Mouse (Mus musculus): ENCODE measurements around the gene Lix1. TPM values are rescaled to one million over a fixed set of nuclear protein-coding genes. Genes with fewer than 3 reads are reported as not detected.

Lix1 gene
- total RNA-seq (2014; fragmentation: Nextera tagmentation) (not detected in 2 replicates), total RNA-seq (2017) (not detected in 2 replicates)

DNA sequence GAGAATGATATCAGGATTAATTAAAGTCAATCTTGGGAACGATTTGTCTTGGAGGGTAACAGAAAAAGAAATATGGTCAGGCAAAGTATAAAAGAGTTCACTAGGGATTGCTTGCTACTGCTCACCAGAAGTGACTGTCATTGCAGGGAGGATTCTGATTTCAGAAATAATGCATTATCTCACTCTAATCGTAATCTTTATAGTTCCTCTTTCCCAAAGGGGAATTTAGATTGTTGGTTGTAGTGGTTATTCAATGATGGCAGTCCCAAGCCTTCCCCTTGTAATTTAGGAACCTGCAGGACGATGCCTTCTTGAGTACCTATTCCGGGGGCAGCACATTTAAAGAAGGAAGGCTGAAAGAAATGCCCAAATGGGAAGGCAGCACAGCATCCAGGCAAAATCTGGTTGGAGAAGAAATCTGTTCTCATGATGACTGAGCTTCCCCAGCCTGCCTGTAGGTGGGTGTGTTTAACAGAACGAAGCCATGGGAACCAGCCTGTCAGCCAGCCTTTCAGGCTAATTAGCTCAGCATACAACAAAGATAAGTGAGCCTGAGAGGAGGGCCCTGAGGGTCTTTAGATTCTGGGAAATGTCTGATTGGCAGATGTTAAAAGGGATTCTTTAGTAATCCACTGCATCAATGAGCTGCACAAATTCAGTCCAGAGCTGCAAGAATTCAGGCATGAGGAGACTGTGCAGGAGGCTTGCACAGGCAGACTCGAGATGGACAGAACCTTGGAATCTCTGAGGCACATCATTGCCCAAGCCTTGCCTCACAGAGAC is at the start of gene Lix1:
Lix1 (plus strand) TSS at position 451 of the 783 bp plus-strand sequence.
- ATAC-seq (replicated peaks; ENCODE audit: low FRiP score, low TSS enrichment, poor library complexity, severe bottlenecking) = peak; percentile 75

- no peak for ATAC-seq (replicated peaks; ENCODE audit: low FRiP score, low TSS enrichment, poor library complexity, severe bottlenecking)
Measured at GRCm38 (mm10) chr17:17373550-17373917, 28.9 kb upstream of the Lix1 start.

GRCm38 (mm10) chr17:17373918-17374910 is 28.3 kb upstream of the Lix1 start, which contains the start of gene Riok2:
Riok2 (plus strand) TSS chr17:17374309.
- peak; percentile 95 for ATAC-seq (replicated peaks; ENCODE audit: low FRiP score, low TSS enrichment, poor library complexity, severe bottlenecking)

- no peak for ATAC-seq (replicated peaks; ENCODE audit: low FRiP score, low TSS enrichment, poor library complexity, severe bottlenecking)
Measured at GRCm38 (mm10) chr17:17375581-17375980, 26.9 kb upstream of the Lix1 start.

GRCm38 (mm10) chr17:17383703-17384102 is 18.8 kb upstream of the Lix1 start:
- ATAC-seq (replicated peaks; ENCODE audit: low FRiP score, low TSS enrichment, poor library complexity, severe bottlenecking) = no peak

- ATAC-seq (replicated peaks; ENCODE audit: low FRiP score, low TSS enrichment, poor library complexity, severe bottlenecking) = peak; percentile 64
Measured at GRCm38 (mm10) chr17:17384502-17384901, 18.0 kb upstream of the Lix1 start.

DNA sequence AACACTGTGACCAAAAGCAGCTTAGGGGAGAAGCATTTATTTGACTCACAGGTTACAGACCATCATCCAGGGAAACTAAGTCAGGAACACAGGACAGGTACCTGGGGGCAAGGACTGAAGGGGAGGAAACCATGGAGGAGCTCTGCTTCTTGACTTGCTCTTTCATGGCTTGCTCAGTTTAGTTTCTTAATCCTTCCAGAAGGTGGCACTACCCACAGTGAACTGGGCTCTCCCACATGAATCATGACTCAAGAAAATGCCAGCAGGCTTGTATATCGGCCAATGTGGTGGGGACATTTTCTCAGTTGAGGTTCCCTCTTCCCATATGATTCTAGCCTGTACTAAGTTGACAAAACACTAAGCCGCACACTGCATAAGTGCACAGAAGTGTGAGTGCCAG is 16.4 kb upstream of the Lix1 start:
- ATAC-seq (replicated peaks; ENCODE audit: low FRiP score, low TSS enrichment, poor library complexity, severe bottlenecking) = peak; percentile 69; the same call in 1 of the 2 replicates

DNA sequence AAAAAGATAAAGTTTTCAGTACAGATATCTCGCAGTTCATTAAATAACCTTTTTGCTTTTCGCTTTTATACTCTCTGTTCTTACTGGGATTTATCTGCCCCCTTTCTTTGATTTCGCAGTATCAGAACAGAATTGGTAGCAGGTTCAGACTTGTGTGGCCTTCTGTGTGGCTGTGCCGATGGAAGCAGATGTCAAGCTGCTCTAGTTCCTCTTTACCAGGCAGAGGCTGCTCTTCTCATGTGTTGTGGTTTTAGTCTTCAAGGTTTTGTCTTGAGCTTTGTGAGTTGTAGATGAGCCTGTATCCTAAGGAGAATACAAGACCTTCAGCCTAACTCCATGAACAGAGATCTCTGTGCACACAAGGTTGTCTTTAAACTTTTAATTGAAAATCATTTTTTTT is 10.6 kb upstream of the Lix1 start:
- ATAC-seq (replicated peaks; ENCODE audit: low FRiP score, low TSS enrichment, poor library complexity, severe bottlenecking) = no peak

DNA sequence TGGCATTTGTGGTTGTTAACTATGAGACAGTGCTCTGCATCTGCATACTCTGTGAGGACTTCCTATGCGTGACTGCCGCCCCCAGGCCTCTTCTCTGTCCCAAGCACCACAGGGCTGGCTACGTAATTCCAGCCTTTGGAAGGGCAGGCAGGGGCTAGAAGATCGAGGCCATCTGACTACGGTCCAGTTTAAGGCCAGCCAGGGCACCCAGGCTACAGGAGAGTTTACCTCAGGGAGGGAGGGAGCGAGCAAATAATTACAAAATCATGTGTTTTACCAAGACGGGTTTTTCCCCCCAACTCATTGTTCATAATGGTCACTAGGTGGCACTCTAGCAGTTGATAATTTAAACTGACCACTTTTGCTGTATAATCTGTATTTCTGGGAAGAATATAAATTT is 9.6 kb upstream of the Lix1 start:
- no peak; the same call in 1 of the 2 replicates for ATAC-seq (replicated peaks; ENCODE audit: low FRiP score, low TSS enrichment, poor library complexity, severe bottlenecking)

- no peak for ATAC-seq (replicated peaks; ENCODE audit: low FRiP score, low TSS enrichment, poor library complexity, severe bottlenecking)
Measured at GRCm38 (mm10) chr17:17393300-17393699, 9.2 kb upstream of the Lix1 start.

- peak; percentile 87 for ATAC-seq (replicated peaks; ENCODE audit: low FRiP score, low TSS enrichment, poor library complexity, severe bottlenecking)
Measured at GRCm38 (mm10) chr17:17394336-17394735, 8.1 kb upstream of the Lix1 start.

DNA sequence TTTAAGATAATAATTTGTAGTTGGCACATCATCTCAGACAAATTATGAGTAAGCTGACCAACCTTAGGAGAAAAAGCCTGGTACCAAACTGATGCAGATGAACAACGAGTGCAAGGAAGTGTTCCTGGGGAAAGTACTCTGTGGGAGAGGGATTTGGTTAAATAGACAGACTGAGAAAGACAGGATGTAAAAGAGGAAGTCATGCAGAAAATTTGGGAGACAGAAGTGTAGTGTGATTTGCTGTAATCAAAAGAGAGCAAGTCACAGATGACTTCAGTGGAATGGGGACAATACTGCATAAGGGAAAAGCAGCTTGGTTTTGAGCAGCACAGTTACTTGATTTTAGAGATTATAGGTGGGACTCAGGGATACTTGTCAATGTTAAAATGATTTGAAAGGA is 5.6 kb upstream of the Lix1 start:
- ATAC-seq (replicated peaks; ENCODE audit: low FRiP score, low TSS enrichment, poor library complexity, severe bottlenecking) = no peak

GRCm38 (mm10) chr17:17398664-17399063 is 3.8 kb upstream of the Lix1 start:
- ATAC-seq (replicated peaks; ENCODE audit: low FRiP score, low TSS enrichment, poor library complexity, severe bottlenecking) = no peak

- no peak for ATAC-seq (replicated peaks; ENCODE audit: low FRiP score, low TSS enrichment, poor library complexity, severe bottlenecking)
Measured at GRCm38 (mm10) chr17:17403038-17403437, 566 bp downstream of the Lix1 start.

- ATAC-seq (replicated peaks; ENCODE audit: low FRiP score, low TSS enrichment, poor library complexity, severe bottlenecking) = no peak
Measured at GRCm38 (mm10) chr17:17403578-17404112, 1.2 kb downstream of the Lix1 start.

DNA sequence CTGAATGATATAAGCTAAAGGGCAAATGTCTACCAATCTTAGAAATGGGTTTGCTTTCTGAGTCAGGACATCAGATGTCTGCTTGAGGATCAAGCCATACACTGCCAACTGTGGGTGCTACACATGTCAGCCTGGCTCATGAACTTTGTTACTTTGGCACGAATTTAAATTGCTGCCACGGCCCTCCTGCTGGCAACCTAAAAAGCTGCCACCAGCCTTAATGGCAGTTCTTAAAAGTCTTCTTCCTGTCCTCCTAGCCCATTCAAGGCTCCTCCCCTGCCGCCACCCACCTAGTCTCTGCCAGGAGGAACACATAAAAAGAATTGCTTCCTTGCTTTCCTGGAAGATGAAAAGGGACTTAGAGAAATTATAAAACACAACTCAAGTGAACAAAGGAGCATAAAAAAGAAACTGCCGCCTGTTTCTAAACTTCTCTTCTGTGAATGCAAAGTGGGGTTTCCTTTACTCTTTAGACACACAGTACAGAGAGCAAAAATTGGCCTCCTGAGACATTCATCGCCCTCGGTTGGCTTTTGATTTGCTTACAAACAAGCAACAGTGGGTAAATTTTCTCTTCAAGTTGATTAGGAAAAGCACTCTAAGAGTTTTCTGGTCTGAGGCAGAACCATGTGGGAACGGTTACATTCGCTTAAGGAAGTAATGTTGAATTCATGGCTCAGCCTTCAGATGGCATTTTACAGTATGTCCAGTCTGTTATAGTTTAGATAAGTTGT is 2.5 kb downstream of the Lix1 start:
- ATAC-seq (replicated peaks; ENCODE audit: low FRiP score, low TSS enrichment, poor library complexity, severe bottlenecking) = no peak

GRCm38 (mm10) chr17:17405606-17406005 is 3.1 kb downstream of the Lix1 start:
- 0 out of 2 replicates have a peak, but pooled peaks have one; percentile 41 for ATAC-seq (replicated peaks; ENCODE audit: low FRiP score, low TSS enrichment, poor library complexity, severe bottlenecking)

- ATAC-seq (replicated peaks; ENCODE audit: low FRiP score, low TSS enrichment, poor library complexity, severe bottlenecking) = no peak
Measured at GRCm38 (mm10) chr17:17408137-17408536, 5.7 kb downstream of the Lix1 start.
